Mouse (Mus musculus) right cerebral cortex, postnatal 4 days (tissue): ENCODE measurements around the gene Retreg2.
A peak's percentile ranks its signal among the peaks of the same experiment; 100 is the strongest.

Source experiments
- DNase-seq: peaks from one replicate; pipeline ENCODE4 v3.0.0-alpha.2; 2022

Retreg2 gene

DNA sequence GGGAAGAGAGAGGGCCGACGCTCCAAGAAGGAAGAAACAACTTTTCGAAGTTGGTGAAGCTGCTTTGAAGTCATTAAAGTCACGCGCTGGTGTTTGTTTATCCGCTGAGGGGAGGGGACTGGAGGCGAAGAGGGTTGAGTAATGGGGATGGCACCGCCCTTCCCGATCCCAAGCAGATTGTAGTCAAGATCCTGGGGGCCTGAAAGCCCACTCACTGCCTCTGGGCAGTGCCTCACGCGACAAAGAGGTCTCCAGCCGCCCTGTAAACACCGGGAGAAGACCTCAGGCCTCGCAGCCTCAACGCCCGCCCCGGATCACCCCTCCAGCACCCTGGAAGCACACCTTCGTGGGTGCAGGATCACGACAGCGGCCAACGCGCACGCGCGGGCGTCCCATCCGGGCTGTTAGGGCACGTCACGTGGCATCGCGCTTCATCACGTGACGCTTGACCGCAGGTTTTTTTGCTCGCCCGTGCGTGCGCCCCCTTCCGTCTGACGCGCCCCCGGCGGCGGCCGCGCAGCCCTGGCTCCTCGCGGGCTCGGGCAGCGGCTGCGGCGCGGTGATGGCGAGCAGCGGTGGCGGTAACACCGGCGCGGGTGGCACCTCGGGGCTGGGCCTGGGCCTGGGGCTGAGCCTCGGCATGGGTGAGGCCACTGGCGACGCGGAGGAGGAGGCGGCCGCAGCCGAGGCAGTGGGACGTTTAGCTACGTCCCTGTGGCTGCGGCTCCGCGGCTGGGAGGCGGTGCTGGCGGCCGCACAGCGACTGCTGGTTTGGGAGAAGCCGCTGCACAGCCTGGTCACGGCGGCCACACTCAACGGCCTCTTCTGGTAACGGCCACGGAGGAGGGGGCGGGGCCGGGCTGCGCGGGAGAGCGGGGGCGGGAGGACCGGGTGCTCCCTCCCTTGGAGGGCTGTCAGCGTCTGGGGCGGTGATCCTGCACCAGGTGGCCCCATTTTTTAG is at the start of gene Retreg2, which contains the start of gene Cnppd1:
Retreg2 (plus strand) TSS at position 478 of the 961 bp plus-strand sequence.
Cnppd1 (minus strand) TSS at position 411 of the 961 bp plus-strand sequence.
- peak; percentile 96 for DNase-seq

DNA sequence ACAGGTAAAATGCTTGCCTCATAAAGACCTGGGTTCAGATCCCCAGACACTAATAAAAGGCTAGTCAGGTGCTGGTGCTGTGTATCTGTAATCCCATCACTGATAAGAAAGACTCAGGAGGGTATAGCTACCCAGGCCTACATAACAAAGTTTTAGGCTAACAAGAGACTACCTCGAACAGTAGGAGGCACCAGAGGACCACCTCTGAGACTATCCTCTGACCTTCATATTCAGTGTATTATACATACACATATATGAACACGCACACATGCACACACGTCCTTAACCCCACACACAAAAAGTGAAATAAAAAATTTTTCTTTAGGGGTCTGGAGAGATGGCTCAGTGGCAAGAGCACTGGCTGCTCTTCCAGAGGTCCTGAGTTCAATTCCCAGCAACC is 20.4 kb upstream of the Retreg2 start:
- DNase-seq: no peak

DNA sequence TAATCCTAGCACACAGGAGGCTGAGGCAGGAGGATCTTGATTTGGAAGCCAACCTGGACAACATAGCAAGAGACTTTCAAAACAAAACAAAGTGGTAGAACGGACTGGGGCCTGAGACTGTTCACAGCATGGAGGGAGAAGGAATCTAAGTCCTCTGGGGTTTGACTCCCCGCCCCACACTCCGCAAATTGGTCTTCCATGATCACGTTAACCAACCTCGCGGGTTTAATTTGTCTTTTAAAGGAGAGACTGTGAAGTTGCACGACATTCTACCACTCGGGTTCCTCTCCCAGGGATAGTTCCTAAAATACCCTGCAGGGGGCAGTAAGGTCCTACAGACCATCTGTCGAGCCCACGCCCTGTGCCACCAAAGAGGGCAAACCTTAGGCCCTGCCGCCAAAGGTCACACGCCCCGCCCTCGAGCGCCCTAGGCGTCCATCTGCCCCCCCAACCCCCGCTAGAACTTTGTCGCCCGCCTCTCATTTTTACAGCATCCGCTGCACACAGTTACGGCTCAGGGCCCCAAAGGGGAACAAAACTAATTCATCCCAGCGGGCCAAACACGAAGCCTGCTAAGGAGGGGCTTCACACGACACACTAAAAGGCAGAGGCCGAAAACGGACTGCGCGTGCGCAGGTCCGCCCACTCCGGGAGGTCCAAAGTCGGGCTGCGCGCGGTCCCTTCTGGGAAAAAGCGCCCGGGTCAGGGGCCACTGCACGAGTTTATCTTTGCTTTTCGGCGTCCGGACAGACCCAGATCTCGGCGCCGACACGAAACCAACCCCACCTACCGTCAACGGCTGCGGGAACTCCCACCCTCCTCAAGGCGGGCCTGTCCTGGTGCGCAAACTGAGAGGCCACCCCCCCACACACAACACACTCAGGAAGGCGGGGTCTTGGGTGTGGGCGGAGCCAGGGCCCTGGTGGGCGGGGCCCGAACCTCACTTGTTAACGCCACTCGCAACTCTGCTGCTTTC is 17.9 kb upstream of the Retreg2 start, which contains the start of gene Nhej1:
Nhej1 (minus strand) TSS at position 855 of the 976 bp plus-strand sequence.
- peak; percentile 97 for DNase-seq

DNA sequence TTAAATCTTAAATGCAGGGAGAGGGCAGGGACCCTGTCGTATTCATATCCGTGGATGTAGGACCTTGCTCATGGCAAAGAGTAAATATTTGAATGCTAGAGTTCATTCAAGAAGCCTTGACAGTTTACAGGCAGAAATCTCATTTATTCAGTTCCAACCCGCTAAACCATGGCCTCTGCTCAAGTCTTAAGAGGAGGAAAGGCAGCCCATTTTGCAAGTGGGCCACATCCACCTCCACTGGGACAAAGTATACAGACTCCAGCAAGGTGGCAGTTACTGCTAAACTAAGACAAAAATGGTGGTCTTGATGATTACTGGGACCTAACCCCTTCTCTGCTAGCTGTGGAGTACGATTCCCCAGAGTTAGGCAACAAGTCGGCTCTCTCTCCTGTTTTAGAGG is 17.2 kb upstream of the Retreg2 start:
- DNase-seq: no peak

DNA sequence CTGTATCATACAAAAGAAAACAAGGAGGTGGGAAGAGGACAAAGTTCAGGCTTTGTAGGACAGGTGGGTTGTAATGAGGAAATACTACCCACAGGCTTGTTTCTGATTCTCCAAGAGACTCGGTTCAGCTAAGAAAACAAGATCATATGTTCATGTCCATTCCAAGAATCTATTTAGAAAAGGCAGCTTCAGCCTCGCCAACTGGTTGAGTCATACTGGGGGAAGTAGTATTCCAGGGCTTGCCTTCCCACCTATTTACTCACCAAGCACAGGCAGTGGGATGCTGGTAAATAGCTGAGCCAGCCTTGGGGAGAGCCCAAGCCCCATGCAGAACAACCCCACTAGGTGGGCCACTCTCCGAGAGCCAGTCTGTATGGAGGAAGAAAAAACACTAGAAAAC is 13.9 kb upstream of the Retreg2 start:
- DNase-seq: no peak

DNA sequence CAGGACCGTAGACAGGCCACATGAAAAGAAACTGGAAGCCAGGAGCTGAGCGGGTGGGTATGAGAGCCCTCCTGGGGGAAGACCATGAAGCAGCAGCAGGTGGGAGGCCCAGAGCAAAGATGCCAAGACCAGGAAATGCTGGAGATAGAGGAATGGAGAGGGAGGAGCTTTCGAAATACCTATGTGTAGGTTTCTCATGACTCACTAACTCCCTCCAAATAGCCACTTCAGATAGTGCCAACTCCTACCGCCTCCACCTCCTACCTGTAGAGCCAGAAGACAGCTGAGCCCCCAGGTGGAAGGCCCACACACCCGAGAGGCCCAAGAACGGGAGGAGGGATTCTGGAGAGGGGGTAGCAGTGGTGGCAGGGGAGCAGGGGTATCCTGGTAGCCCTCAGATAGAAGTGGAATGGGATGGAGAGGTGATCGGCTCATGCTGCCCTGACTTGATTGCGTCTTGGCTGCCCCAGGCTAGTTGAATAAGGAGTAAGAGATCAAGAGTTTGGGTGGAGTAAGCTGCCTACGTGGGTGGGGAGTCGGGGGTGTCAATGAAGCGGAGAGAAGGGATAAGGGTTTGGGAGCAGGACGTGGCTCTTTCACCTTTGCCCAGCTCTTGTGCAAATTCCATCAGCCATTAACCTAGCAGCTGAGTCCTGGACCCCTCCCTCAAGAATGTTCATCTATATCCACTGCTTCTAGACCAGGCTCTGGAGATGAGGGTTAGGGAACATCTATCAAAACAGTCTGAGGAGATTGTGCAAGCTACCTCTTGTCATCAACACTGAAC is 9.0 kb upstream of the Retreg2 start, which contains the start of gene Slc23a3:
Slc23a3 (minus strand) TSS at position 470 of the 787 bp plus-strand sequence.
- no peak for DNase-seq

DNA sequence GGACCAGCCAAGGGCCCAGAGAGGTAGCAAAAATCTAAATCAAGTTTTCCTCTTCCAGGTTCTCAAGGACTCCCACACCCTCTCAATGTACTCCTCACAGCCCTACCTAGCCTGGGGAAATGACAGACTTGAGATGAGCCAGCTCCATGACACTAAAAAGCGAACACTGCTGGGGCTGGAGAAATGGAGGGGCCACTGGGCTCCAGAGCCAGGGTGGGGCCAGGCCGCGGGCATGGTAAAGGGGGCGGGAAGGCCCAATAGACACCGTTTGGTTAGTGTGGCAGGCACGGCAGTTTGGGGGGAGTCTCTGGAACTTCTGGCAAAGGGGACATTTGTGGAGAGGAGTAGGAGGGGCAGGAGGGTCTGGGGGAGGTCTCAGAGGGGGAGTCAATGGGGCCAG is 6.3 kb upstream of the Retreg2 start:
- DNase-seq: no peak

DNA sequence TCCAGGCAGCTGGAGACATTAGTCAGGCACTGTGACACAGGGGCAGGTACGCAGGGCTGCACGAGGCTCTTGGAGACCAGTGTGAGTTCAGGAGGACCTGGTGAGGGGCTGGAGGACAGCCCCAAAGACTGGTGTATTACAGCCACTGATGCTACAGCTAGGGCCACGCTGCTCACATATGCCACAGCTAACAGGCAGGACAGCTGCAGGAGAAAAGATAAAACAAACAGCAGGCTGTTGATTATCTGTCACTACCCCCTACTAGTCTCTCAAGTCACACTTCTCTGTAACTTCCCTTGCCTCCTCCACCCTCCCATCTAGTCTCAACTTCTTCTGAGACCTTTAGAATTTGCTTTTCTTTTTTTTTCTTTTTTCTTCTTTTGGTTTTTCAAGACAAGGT is 5.8 kb upstream of the Retreg2 start:
- DNase-seq: no peak

DNA sequence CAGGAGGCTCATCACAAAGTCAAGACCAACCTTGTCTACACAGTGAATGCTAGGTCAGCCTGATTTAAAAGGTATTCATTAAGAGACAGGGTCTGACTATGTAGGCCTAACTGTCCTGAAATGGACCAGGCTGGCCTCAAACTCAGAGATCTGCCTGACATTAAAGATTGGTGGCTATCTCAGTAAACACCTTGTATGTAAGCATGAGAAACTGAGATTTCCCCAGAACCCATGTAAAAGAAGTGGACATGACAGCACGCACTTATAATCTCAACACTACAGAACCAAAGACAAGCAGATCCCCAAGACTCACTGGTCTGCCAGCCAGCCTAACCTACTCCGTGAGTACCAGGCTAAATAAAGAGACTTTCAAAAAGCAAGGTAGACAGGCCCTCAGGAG is 4.1 kb upstream of the Retreg2 start:
- no peak for DNase-seq

DNA sequence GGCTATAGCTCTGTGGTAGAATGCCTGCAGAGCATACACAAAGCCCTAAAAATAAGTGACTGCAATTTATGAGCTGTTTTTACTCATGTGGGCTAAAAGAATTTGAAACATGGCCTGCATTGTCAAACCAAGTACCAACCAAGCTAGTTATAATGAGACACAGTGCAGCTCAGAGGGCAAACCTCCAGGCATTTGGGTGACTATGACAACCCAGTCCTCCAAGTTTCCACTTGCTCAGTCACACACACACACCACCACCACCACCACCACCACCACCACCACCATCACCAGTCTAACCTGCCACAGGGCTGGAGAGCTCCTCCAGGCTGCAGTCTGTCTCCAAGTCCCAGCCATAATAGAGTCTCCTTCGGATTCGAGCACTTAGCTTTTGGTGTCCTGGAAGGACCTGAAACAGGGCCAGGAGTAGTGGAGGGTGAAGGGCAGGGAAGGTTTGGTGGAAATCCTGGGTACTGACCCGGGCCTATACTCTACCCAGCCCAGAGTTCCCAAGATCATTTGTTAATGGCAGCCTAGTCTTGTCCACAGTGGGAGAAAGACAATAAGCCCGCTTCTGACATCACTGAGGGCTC is 1.9 kb upstream of the Retreg2 start:
- DNase-seq: no peak

DNA sequence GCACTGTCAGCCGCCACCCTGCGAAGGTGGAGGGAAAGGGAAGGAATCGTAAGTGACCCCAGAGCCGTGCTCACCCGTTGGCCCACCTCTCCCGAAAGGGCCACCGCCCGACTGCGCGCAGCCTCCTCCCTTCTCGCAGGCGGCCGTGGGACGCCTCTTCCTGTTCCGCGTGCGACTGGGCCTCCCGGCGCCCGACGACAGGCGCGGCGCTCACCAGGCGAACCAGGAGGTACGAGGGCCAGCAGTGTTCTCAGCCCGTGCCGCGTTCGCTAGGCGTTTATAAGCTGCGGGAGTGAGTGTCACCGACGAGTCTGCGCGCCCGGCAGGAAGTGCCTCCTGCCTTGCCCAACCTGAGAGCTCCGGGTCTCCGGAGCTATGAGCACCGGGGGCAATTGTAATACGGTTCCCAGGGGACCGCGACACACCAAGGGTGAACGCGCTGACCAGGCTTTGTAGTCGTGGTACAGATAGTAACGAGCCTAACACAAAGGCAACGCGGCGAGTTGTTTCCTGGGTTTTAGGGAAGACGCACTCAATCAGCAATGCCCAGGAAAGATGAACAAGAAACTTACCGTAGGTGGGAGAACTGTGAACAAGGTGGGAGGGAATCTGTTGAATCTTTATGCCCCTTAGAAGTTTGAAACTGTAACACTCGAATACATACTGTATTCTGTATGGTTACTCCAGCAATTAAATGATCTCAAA is 940 bp upstream of the Retreg2 start:
- DNase-seq: peak; percentile 46

DNA sequence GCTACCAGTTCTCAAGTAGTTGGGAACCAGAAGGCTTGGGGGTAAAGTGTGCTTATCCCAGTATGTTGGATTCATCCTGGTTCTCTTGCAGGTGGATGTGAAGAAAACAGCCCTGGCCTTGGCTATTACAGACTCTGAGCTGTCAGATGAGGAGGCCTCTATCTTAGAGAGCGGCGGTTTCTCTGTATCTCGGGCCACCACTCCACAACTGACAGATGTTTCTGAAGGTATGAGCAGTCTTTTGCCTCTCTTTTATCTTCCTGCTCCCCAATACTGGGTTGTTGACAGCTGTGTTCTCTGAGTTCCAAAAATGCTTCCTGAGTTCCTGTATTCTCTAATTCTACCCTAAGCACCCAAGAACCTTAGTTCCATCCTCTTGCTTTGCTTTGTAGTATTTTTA is 3.0 kb downstream of the Retreg2 start:
- no peak for DNase-seq

DNA sequence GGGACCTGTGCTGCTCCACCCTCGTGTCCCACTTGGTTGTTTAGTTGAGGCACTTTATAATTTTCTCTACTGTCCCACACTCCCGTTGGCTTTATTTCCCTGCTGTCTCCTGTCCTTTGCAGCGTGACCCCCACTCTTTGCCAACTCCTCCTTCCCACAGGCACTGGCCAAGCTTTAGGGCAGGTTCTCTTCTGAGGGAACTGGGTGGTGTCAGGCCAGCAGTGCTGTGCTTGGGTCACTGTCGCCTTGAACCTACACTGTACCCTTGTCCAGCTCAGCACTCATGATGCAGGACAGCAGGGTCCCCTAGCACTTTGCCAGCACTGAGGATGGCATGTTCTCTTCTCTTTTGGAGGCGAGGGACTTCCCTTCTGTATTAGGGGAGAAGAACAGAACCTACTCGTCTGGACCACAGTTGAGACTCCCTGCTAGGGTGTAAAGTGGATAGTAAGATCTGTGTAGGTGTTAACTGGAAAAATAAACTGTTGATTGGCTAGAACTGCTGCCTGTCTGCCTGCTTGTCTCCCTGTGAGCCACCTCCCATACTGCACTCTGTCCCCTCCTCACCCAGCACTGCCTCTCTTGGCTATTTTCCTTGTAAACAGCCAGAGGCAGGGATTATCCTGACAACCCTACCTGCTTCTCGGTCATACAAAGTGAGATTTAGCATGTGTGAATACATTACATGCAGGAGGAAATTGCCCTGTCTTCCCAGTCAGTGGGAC is 5.0 kb downstream of the Retreg2 start:
- no peak for DNase-seq

DNA sequence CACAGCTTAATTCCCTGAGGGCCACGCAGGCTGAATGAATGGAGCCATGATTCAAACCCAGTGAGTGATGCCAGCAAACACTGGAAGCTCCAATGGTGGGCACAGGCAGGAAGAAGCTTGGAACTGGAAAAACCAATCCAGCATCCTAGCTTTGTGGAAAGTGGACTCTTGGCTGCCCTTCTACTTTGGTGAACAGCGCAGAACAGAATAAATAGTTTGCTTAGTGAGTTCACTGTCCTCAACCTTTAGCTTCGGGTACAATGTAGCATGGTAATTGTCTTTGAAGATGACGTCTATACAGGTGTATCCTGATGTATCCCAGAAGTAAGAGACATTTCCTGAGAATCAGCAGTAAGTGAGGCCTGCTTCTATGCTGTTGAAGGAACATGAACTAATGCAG is 6.1 kb downstream of the Retreg2 start:
- no peak for DNase-seq

DNA sequence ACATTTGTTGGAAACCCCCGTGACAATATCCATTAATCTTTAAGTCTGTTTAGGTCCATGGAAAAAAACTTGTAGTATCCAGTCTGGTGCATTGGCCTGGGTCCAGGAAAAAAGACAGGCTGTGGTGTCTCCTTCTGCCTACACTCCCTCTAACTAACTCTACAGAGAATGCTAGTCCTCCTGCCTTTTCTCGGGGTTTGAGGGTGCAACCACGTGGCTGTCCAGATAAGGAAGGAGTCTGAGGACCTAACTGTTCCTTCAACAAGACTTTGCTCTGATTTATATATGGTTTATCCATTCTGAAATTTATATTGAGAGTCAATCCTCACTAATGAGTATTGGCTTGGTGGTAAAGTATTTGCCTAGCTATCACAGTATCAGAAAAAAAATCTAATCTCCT is 13.3 kb downstream of the Retreg2 start:
- no peak for DNase-seq

DNA sequence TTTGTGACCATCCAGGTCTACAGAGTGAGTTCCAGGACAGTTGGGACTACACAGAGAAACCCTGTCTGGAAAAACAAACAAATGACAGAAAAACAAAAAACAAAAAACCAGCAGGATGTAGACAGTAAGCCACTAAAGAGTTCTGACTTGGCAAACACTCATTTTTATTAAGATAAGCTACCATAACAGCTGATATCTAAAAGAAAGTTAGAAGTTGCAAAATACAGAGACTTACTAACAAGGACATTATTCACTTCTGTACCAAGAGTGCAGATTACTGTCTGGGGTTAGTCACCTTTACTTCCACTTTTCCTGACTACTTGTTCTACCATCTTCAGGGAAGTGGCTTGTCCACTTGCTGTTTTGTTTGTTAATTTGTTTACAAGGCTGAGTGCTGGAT is 16.4 kb downstream of the Retreg2 start:
- DNase-seq: no peak

DNA sequence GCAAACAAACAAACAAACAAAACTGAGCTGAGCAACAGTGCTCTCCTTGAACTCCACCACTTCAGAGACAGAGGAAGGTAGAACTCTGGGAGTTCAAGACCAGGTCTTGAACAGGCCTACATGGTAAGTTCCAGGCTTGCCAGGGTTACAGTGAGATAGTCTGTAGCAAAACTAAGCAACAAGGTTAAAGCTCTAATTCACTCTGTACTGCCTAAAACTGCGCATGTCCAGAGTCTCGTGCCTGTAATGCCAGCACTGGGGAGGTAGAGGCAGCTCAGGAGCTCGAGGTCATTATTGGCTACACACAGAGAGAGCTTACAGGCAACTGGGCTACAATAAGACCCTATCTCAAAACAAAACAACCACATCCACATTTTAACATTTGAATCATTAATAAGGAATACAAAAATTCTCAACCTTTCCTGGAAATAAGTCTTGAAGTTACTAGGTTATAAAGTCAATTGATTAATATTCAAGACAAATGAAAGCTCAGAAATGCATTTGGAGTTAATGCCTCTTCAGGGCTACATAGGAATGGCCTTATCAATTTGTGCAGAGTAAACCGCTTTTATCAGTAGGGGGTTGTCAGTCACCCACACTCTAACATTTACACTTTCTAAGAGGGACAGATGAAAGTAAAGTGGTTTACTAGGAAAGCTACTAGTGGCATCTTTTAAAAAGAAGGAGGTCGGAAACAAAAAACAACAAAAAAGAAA is 17.1 kb downstream of the Retreg2 start:
- DNase-seq: no peak

DNA sequence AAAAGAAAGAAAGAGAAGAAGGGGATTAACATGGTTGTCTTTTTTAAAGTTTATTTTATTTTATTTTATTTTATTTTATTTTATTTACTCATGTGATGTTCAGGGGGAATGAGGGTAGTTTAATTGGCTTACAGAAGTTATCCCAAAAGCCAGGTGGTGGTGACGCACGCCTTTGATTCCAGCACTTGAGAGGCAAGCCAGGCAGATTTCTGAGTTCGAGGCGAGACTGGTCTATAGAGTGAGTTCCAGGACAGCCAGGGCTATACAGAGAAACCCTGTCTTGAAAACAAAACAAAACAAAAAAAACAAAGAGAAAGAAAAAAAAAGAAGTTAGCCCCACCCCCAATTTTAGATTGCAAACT is 17.7 kb downstream of the Retreg2 start:
- DNase-seq: no peak

DNA sequence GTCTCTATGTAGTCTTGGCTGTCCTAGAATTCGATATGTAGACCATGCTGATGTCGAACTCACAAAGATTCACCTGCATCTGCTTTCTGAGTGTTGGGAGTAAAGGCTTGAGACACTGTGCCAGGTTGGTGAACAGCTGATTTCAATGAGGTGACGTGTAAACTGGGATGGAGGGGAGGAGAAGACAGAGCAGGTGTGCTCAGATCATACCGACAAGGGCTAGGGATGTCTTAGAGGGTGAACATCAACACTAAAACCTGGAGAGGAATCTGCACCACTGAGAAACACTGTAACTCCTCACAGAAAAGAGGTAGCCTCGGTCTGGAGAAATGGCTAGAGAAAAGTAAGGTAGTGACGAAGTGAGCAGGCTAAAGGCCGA is 25.5 kb downstream of the Retreg2 start:
- DNase-seq: no peak
